Mouse (Mus musculus) frontal cortex, postnatal 14 days (tissue): ENCODE measurements at regions not wholly inside any gene's neighbourhood (a gene's known extent, or its start where the extent isn't known, plus 50 kb on each side); places are given as distances from the start of the nearest gene placed in this dataset.

ENCODE experiments used
- DNase-seq, 2 experiments: peaks; one replicate each; pipeline ENCODE4 v3.0.0; 2022; ENCODE audit warnings: low spot score in 2 of 2

DNA sequence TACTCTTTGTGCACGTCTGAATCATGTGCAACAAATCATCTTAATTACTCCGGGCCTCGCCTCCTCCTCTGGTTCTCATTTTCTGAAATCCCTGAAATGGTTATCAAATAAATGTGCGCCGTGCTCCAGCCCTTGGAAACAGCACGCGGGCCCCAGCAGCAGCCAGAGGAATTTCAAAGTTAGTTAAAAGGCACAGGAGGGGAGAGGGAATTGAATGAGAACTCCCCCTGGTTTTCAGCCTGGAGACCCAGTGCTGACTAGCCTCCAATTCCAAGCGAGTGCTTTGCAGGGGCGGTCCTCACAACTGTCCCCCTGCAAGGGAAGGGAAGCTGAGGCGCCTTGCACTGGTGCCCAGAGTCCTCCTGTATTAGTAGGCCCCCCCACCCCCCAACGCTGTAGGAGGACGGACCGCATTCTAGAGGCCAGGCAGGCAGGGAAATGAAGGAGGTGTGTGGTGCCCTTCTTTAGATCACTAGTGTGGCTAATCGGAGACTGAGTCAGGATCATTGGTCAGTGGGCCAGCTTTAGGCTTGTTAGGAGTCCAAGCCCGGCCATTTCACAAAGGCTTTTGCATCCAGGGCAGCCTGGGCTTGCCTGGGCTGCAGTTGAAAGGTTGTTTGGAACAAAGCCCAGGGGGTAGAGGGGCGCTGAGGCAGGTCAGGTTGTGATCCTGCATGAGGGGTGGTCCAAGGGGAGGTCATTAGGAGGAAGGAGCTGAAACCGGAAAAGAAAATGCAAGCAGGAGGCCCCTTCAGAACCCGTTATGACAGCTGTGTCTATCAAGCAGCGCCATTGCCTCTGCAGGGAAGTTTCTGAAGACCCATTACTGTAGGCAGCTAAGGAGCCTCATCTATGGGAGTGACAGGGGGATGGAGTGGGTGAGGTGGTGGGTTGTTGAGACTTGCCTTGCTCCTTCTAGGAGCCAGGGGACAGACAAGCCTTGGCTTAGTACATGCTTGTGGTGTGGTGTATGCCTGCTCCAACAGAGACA lies 80.3 kb upstream of the Igfbp7 start:
- DNase-seq, result no peak

GRCm38 (mm10) chr5:77483053-77483717 lies 75.3 kb upstream of the Igfbp7 start:
- no peak for DNase-seq

DNA sequence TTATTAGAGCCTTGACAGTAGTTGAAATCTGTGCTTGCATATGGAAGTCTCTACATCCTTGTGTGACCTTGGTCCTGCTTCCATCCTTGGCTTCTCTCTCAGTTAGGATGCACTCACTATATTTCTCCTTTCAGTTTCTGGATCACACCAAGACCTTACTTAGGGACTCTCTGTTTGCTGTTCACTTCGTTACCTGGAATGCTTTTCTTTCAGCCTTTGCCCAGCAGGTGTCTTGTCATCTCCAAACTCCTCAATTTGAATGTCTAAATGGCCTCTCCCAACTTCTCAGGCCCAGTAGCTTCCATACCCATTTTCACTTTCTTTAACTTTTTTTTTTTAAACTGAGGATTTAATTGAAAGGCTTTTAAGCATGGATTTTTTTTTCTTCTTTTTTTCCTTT lies 74.0 kb upstream of the Igfbp7 start:
- DNase-seq, result no peak

DNA sequence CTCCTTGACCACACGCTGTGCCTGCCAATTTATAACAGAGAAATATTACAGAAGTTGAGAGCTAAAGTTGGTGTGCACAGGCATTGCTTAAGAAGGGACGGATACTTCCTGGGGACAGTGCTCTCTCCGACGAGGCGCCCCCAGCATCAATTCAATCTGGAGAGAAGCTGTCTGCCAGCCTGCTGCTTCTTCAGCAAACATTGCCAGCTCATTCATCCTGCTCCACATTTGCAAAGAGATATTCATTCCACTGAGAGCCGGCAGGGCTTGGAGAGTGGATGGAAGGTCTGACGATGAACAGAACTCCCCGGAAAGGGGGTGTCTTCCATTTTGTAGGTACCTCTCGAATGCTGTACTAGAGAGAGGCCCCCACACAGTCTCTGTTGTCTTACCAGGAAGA lies 70.0 kb upstream of the Igfbp7 start:
- peak in 1 of 2 experiments; percentile 28 for DNase-seq

DNA sequence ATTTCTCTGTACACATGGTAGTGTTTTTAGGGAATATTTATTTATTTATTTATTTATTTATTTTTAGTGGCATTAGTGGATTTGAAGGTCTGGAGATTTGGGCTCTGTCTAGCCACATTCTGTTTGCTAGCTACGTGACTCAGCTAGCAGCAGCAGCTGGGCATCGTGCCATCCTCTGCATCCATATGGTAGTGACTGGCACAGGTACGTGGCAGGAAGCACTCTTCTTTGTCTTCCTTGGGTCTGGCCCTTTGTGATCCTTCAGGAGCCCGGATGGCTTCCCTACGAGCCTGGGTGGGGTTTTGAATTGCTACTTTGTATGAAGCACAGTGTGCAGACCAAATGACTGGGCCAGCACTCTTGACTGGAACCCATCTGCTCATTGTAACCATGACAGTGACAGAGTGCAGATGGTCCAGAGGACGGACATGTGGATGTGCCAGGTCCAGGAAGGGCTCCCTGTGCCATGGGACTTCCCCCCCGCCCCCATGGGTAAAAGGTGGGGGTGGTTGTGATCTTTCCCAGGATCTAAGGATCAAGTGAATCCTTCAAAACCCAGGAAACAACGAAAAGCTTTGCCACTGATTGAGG lies 66.2 kb upstream of the Igfbp7 start:
- DNase-seq, result no peak

DNA sequence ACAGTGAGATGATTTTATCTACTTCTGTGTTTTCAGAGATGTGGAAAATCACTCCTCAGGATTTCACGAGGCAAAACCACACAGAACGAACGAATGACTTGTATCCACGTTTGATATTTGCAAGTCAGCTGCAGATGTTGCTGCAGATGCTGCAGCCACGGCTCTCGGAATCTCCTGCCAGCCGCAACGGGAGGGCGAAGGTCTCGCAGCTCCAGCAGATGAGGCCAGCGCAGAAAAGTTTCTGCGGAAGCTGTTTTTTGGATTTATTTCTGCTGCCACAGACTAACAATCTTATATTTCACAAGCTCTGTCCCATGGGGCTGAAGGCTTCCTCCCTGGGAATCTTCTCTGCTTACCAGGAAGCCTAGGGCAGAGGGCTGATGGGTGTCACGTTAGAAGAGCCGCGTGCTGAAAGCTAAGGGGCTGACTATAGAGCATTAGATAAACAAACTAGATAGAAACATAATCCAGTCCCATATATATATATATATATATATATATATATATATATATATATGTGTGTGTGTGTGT lies 61.5 kb upstream of the Igfbp7 start:
- DNase-seq, result no peak

GRCm38 (mm10) chr5:77468467-77468866 lies 60.6 kb upstream of the Igfbp7 start:
- peak; percentile 30 to 42 for DNase-seq

DNA sequence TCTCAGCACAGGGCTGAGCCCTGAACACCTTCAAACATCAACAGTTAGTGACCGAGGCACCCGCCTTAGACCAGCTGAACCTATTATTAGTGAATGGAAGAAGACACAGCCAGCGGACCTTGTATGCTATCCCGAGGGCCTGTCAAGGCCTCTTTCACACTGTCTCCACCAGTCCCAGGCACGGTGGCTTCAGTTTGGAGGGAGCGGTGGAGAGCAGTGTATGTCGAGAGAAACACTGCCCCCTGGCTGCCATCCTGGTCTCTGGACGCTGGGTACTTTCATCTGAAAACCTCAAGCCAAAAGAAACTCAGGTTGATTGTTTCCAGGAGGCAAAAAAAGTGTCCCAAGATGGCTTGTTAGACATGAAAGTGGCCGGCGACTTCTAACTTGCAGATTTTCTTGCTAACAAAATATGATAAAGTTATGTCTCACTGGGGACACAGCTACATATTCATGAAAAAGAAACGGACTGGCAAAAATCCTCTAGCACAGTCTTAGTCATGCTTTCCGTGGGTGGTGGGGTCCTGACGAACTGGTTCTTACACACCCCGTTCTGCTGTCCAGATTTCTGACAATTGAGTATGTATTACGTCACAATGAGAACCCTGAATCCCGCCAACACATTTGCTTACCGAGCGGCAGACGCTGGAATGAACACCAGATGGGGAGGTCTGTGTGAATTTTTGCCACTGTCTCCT lies 57.2 kb upstream of the Igfbp7 start:
- peak in 1 of 2 experiments; percentile 41 for DNase-seq

- DNase-seq, result peak; percentile 88 to 97
Measured at GRCm38 (mm10) chr5:77459896-77460717, 52.3 kb upstream of the Igfbp7 start.
